Mouse (Mus musculus): ENCODE measurements around the gene Sfn. TPM values are rescaled to one million over a fixed set of nuclear protein-coding genes. Genes with fewer than 3 reads are reported as not detected.
A peak's percentile ranks its signal among the peaks of the same experiment; 100 is the strongest.

The Sfn gene
- polyA plus RNA-seq, 1 experiment = 0.56 TPM

- Histone ChIP-seq H3K79me2 (ENCODE audit: control insufficient read depth, insufficient read depth) (no peaks in the 10 kb centered on the region), H3K4me3 (no peak overlapping the region), H3K36me3 (ENCODE audit: control insufficient read depth, insufficient read depth) (no peaks in the 10 kb centered on the region), H3ac (ENCODE audit: control insufficient read depth, insufficient read length) (no peak overlapping the region), H3K27me3 (ENCODE audit: control insufficient read depth, insufficient read depth, insufficient read length) (no peaks in the 10 kb centered on the region), H3K4me2 (ENCODE audit: low read depth) (no peak overlapping the region)
- TF ChIP-seq SRF (IDR thresholded peaks at IDR 0.05; ENCODE audit: control insufficient read depth, insufficient read length, low read depth) (no peak), POLR2AphosphoS2 (IDR thresholded peaks at IDR 0.05; ENCODE audit: insufficient read length, low read depth) (no peak), MYOG (IDR thresholded peaks at IDR 0.05; ENCODE audit: control insufficient read depth in 1 of 3, insufficient read depth in 1 of 3, insufficient read length in 2 of 3, low read depth in 2 of 3) (peak in 1 of 3 experiments; percentile 0)
These were observed 13.4 kb upstream of the Sfn start for GRCm38 (mm10) chr4:133615416-133615815.

DNA sequence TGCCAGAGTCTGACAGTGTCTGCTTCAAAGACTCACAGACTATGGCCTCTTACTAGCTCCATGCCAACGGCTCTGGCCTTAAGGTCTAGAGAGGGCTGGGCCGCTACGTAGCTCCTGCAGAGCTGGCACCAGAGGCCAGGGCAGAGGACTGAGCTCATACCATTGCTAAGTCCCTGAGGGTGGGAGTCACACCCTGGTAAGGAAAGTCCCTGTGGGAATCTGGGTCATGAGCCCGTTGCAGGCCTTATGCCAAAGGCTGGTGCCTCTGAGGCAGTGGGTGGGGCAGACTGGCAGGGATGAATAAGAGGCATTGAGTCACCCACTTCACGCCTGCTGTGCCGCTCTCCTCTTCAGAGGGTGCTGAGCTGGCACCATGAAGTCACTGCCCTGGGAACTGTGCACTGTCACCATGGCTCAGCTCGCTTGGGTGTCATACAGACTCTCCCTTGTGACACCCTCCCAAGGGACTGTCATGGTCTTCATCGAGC is 12.3 kb upstream of the Sfn start:
- Histone ChIP-seq H3ac (ENCODE audit: control insufficient read depth, insufficient read length) (no peak overlapping the region), H3K4me2 (ENCODE audit: low read depth) (peak overlapping the region; percentile 85), H3K36me3 (ENCODE audit: control insufficient read depth, insufficient read depth) (no peaks in the 10 kb centered on the region), H3K27me3 (ENCODE audit: control insufficient read depth, insufficient read depth, insufficient read length) (no peaks in the 10 kb centered on the region), H3K79me2 (ENCODE audit: control insufficient read depth, insufficient read depth) (no peaks in the 10 kb centered on the region), H3K4me3 (no peak overlapping the region)
- TF ChIP-seq MYOD1 (IDR thresholded peaks at IDR 0.05; ENCODE audit: control insufficient read depth in 1 of 3, insufficient read length in 2 of 3, low read depth in 2 of 3) = peak in 2 of 3 experiments; percentile 2 to 69
- TF ChIP-seq USF1 (IDR thresholded peaks at IDR 0.05; ENCODE audit: low read depth) = no peak
- no peak for TF ChIP-seq TCF3 (IDR thresholded peaks at IDR 0.05; ENCODE audit: insufficient read length, low read depth)
- peak; percentile 79 for TF ChIP-seq REST (IDR thresholded peaks at IDR 0.05; ENCODE audit: insufficient read depth, insufficient read length)
- TF ChIP-seq MYOG (IDR thresholded peaks at IDR 0.05; ENCODE audit: control insufficient read depth in 1 of 3, insufficient read depth in 1 of 3, insufficient read length in 2 of 3, low read depth in 2 of 3) = peak in 2 of 3 experiments; percentile 11 to 63
- TF ChIP-seq POLR2A (IDR thresholded peaks at IDR 0.05; ENCODE audit: insufficient read length, low read depth) = peak; percentile 33
- TF ChIP-seq SRF (IDR thresholded peaks at IDR 0.05; ENCODE audit: control insufficient read depth, insufficient read length, low read depth) = peak; percentile 59
- no peak for TF ChIP-seq CEBPB (IDR thresholded peaks at IDR 0.05; ENCODE audit: insufficient read depth, poor library complexity, severe bottlenecking)

DNA sequence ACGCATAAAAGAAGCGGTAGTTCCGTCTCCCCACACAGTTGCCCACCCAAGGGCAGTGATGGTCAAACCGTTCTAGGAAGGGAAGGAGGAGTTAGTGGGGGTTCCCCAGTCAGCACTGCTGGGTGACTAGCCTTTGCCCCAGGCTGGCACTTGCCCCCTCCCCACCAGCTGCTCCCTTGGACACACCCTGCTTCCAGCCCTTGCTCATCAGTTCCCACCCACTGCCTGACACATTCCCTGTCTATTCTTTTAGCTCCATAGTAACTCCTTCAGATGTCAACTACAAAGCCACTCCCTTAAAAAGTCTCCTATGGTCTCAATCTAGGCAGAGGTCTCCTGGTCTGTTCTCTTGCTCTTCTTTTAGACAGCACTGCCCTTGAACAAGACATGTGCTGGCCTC is 11.9 kb upstream of the Sfn start:
- no peaks in the 10 kb centered on the region for H3K36me3 ChIP-seq (ENCODE audit: control insufficient read depth, insufficient read depth)

GRCm38 (mm10) chr4:133613026-133613425 is 11.1 kb upstream of the Sfn start:
- TF ChIP-seq CEBPB (IDR thresholded peaks at IDR 0.05; ENCODE audit: insufficient read depth, poor library complexity, severe bottlenecking) (no peak), MYOG (IDR thresholded peaks at IDR 0.05; ENCODE audit: control insufficient read depth in 1 of 3, insufficient read depth in 1 of 3, insufficient read length in 2 of 3, low read depth in 2 of 3) (peak in 1 of 3 experiments; percentile 35), REST (IDR thresholded peaks at IDR 0.05; ENCODE audit: insufficient read depth, insufficient read length) (no peak), MYOD1 (IDR thresholded peaks at IDR 0.05; ENCODE audit: control insufficient read depth in 1 of 3, insufficient read length in 2 of 3, low read depth in 2 of 3) (peak in 2 of 3 experiments; percentile 21 to 64), TCF12 (IDR thresholded peaks at IDR 0.05; ENCODE audit: insufficient read depth, poor library complexity, severe bottlenecking) (no peak)
- H3K79me2 ChIP-seq (ENCODE audit: control insufficient read depth, insufficient read depth) = no peaks in the 10 kb centered on the region
- H3K36me3 ChIP-seq (ENCODE audit: control insufficient read depth, insufficient read depth) = no peaks in the 10 kb centered on the region
- H3K4me2 ChIP-seq (ENCODE audit: low read depth) = peak overlapping the region; percentile 85
- H3K27me3 ChIP-seq (ENCODE audit: control insufficient read depth, insufficient read depth, insufficient read length) = no peaks in the 10 kb centered on the region
- H3ac ChIP-seq (ENCODE audit: control insufficient read depth, insufficient read length) = no peak overlapping the region
- H3K4me3 ChIP-seq = no peak overlapping the region

More for the DNA sequence above, 11.9 kb upstream of the Sfn start:
- H3K27me3 ChIP-seq (ENCODE audit: control insufficient read depth, insufficient read depth, insufficient read length) = no peaks in the 10 kb centered on the region
- no peak overlapping the region for H3K4me3 ChIP-seq
- peak overlapping the region; percentile 85 for H3K4me2 ChIP-seq (ENCODE audit: low read depth)
- no peak for TF ChIP-seq SRF (IDR thresholded peaks at IDR 0.05; ENCODE audit: control insufficient read depth, insufficient read length, low read depth)
- TF ChIP-seq REST (IDR thresholded peaks at IDR 0.05; ENCODE audit: insufficient read depth, insufficient read length) = no peak
- peak; percentile 5 to 93 (median 15) for TF ChIP-seq MYOG (IDR thresholded peaks at IDR 0.05; ENCODE audit: control insufficient read depth in 1 of 3, insufficient read depth in 1 of 3, insufficient read length in 2 of 3, low read depth in 2 of 3)
- no peak for TF ChIP-seq POLR2A (IDR thresholded peaks at IDR 0.05; ENCODE audit: insufficient read length, low read depth)
- no peak for TF ChIP-seq USF1 (IDR thresholded peaks at IDR 0.05; ENCODE audit: low read depth)
- no peak for TF ChIP-seq TCF3 (IDR thresholded peaks at IDR 0.05; ENCODE audit: insufficient read length, low read depth)
- TF ChIP-seq MYOD1 (IDR thresholded peaks at IDR 0.05; ENCODE audit: control insufficient read depth in 1 of 3, insufficient read length in 2 of 3, low read depth in 2 of 3) = peak in 2 of 3 experiments; percentile 34 to 84
- no peak for TF ChIP-seq CEBPB (IDR thresholded peaks at IDR 0.05; ENCODE audit: insufficient read depth, poor library complexity, severe bottlenecking)
- no peak for TF ChIP-seq POLR2AphosphoS2 (IDR thresholded peaks at IDR 0.05; ENCODE audit: insufficient read length, low read depth)
- TF ChIP-seq MAX (IDR thresholded peaks at IDR 0.05; ENCODE audit: low read depth) = no peak
- no peak for TF ChIP-seq E2F4 (IDR thresholded peaks at IDR 0.05; ENCODE audit: insufficient read depth)
- no peak for TF ChIP-seq TCF12 (IDR thresholded peaks at IDR 0.05; ENCODE audit: insufficient read depth, poor library complexity, severe bottlenecking)
- H3K79me2 ChIP-seq (ENCODE audit: control insufficient read depth, insufficient read depth) = no peaks in the 10 kb centered on the region
- no peak overlapping the region for H3ac ChIP-seq (ENCODE audit: control insufficient read depth, insufficient read length)

DNA sequence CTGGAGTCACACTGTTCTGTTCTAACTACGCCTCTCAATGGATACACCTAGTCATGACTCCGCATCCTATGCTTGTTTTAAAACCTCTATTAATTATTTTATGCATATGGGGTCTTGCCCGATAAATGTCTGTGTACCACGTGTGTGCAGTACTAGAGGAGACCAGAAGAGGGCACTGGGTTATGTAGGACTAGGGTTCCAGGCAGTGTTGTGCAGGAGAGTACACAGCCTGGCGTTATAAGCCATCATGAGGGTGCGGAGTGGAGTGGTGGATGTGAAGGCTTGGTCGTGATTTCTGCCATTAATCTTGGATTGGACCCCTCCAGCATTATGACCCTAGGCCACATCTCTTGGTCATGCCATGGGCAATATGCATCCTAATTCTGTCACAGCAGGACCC is 10.4 kb upstream of the Sfn start:
- no peaks in the 10 kb centered on the region for H3K79me2 ChIP-seq (ENCODE audit: control insufficient read depth, insufficient read depth)
- no peak overlapping the region for H3K4me3 ChIP-seq
- H3K4me2 ChIP-seq (ENCODE audit: low read depth) = no peak overlapping the region
- no peak for TF ChIP-seq E2F4 (IDR thresholded peaks at IDR 0.05; ENCODE audit: insufficient read depth)
- TF ChIP-seq POLR2A (IDR thresholded peaks at IDR 0.05; ENCODE audit: insufficient read length, low read depth) = no peak
- no peak for TF ChIP-seq MAX (IDR thresholded peaks at IDR 0.05; ENCODE audit: low read depth)
- no peak for TF ChIP-seq MYOD1 (IDR thresholded peaks at IDR 0.05; ENCODE audit: control insufficient read depth in 1 of 3, insufficient read length in 2 of 3, low read depth in 2 of 3)
- no peak for TF ChIP-seq MYOG (IDR thresholded peaks at IDR 0.05; ENCODE audit: control insufficient read depth in 1 of 3, insufficient read depth in 1 of 3, insufficient read length in 2 of 3, low read depth in 2 of 3)
- TF ChIP-seq POLR2AphosphoS2 (IDR thresholded peaks at IDR 0.05; ENCODE audit: insufficient read length, low read depth) = no peak
- TF ChIP-seq REST (IDR thresholded peaks at IDR 0.05; ENCODE audit: insufficient read depth, insufficient read length) = no peak
- no peak for TF ChIP-seq SRF (IDR thresholded peaks at IDR 0.05; ENCODE audit: control insufficient read depth, insufficient read length, low read depth)
- TF ChIP-seq TCF3 (IDR thresholded peaks at IDR 0.05; ENCODE audit: insufficient read length, low read depth) = no peak
- no peak for TF ChIP-seq CEBPB (IDR thresholded peaks at IDR 0.05; ENCODE audit: insufficient read depth, poor library complexity, severe bottlenecking)
- no peak for TF ChIP-seq TCF12 (IDR thresholded peaks at IDR 0.05; ENCODE audit: insufficient read depth, poor library complexity, severe bottlenecking)
- TF ChIP-seq USF1 (IDR thresholded peaks at IDR 0.05; ENCODE audit: low read depth) = no peak
- H3ac ChIP-seq (ENCODE audit: control insufficient read depth, insufficient read length) = no peak overlapping the region
- no peaks in the 10 kb centered on the region for H3K27me3 ChIP-seq (ENCODE audit: control insufficient read depth, insufficient read depth, insufficient read length)
- H3K36me3 ChIP-seq (ENCODE audit: control insufficient read depth, insufficient read depth) = no peaks in the 10 kb centered on the region

All from myocyte (in vitro differentiated cells).